Mouse (Mus musculus) embryonic facial prominence, embryonic 15.5 days (tissue): ENCODE measurements around the gene Lrrn4. TPM values are rescaled to one million over a fixed set of nuclear protein-coding genes. Genes with fewer than 3 reads are reported as not detected.

Experiments
- ATAC-seq: fragments of 200-750 bp; cut with Nextera tagmentation; 2 replicates; pipeline ENCODE4 v1.8.0; 2017; ENCODE audit warnings: low read depth, moderate TSS enrichment; ENCODE audit not compliant: insufficient number of reproducible peaks, low FRiP score, low TSS enrichment
- H3K27ac ChIP-seq: fragments of 300-500 bp; sonication (generic); replicated peaks from 2 replicates; pipeline ENCODE4 v1.5.1; 2015; ENCODE audit warnings: mild to moderate bottlenecking, inconsistent platforms
- H3K27me3 ChIP-seq: fragments of 300-500 bp; sonication (generic); 2 replicates; pipeline ENCODE4 v1.6.1; 2015; ENCODE audit warnings: inconsistent platforms
- H3K36me3 ChIP-seq: fragments of 300-500 bp; sonication (generic); 2 replicates; pipeline ENCODE4 v1.6.1; 2015; ENCODE audit warnings: mild to moderate bottlenecking, inconsistent platforms
- H3K4me1 ChIP-seq: fragments of 300-500 bp; sonication (generic); 2 replicates; pipeline ENCODE4 v1.6.1; 2015; ENCODE audit warnings: inconsistent platforms
- H3K4me2 ChIP-seq: fragments of 300-500 bp; sonication (generic); replicated peaks from 2 replicates; pipeline ENCODE4 v1.6.1; 2015; ENCODE audit warnings: mild to moderate bottlenecking, inconsistent platforms
- H3K4me3 ChIP-seq: fragments of 300-500 bp; sonication (generic); replicated peaks from 2 replicates; pipeline ENCODE4 v1.5.1; 2015; ENCODE audit warnings: mild to moderate bottlenecking, inconsistent platforms
- H3K9ac ChIP-seq: fragments of 300-500 bp; sonication (generic); 2 replicates; pipeline ENCODE4 v1.6.1; 2015; ENCODE audit warnings: inconsistent platforms
- H3K9me3 ChIP-seq: fragments of 300-500 bp; sonication (generic); replicated peaks from 2 replicates; pipeline ENCODE4 v1.6.1; 2016; ENCODE audit warnings: inconsistent platforms
- WGBS: fragments of 180-500 bp; shearing (Covaris S2); methylation state at CpG from one replicate; pipeline ENCODE4 v1.1.7; 2015; 5-methylcytosine and 5-hydroxymethylcytosine counted together
- polyA plus RNA-seq: library from polyadenylated mRNA; unstranded; fragments of >200 nt; fragmentation: Nextera tagmentation; extraction: Ambion mirVana; gene quantifications from 2 replicates; pipeline ENCODE4 v1.2.1, GENCODE M21; 2015

The Lrrn4 gene
- polyA plus RNA-seq, result 0.21 and 0.23 TPM in 2 replicates

GRCm38 (mm10) chr2:132880844-132881645, at the start of gene Lrrn4:
Lrrn4 (minus strand) TSS chr2:132880891.
- Histone ChIP-seq H3K27ac (no peak within 1 kb of the TSS), H3K9me3 (no peaks in the 10 kb centered on the region), H3K4me3 (peak within 1 kb of the TSS; percentile 50), H3K9ac (peak within 1 kb of the TSS; percentile 4; the same call in 1 of the 2 replicates), H3K36me3 (no peaks in the 10 kb centered on the region), H3K4me1 (peaks cover 11% of the 10 kb centered on the region), H3K27me3 (peaks cover 39% of the 10 kb centered on the region), H3K4me2 (peak within 1 kb of the TSS; percentile 96)
- ATAC-seq, result no peak
- WGBS, result 10% methylated on average over 12 of the region's 12 CpGs

GRCm38 (mm10) chr2:132928999-132929398, 48.3 kb upstream of the Lrrn4 start:
- 84% methylated on average over 2 of the region's 2 CpGs for WGBS
- no peak overlapping the region for H3K9ac ChIP-seq

GRCm38 (mm10) chr2:132927871-132928270, 47.2 kb upstream of the Lrrn4 start:
- no peaks in the 10 kb centered on the region for H3K9me3 ChIP-seq
- H3K36me3 ChIP-seq, result 0 out of 2 replicates have a peak, but pooled peaks cover 3% of the 10 kb centered on the region
- no peak overlapping the region for H3K4me2 ChIP-seq
- no peak overlapping the region for H3K4me3 ChIP-seq
- H3K9ac ChIP-seq, result no peak overlapping the region
- no peaks in the 10 kb centered on the region for H3K27me3 ChIP-seq
- no peaks in the 10 kb centered on the region for H3K4me1 ChIP-seq
- WGBS, result 55% methylated on average over 2 of the region's 2 CpGs
- no peak overlapping the region for H3K27ac ChIP-seq
- ATAC-seq, result no peak

More at GRCm38 (mm10) chr2:132928999-132929398, 48.3 kb upstream of the Lrrn4 start:
- Histone ChIP-seq H3K4me2 (no peak overlapping the region), H3K27ac (no peak overlapping the region), H3K4me3 (no peak overlapping the region), H3K4me1 (no peaks in the 10 kb centered on the region), H3K36me3 (0 out of 2 replicates have a peak, but pooled peaks cover 3% of the 10 kb centered on the region), H3K27me3 (no peaks in the 10 kb centered on the region), H3K9me3 (no peaks in the 10 kb centered on the region)
- ATAC-seq, result no peak

DNA sequence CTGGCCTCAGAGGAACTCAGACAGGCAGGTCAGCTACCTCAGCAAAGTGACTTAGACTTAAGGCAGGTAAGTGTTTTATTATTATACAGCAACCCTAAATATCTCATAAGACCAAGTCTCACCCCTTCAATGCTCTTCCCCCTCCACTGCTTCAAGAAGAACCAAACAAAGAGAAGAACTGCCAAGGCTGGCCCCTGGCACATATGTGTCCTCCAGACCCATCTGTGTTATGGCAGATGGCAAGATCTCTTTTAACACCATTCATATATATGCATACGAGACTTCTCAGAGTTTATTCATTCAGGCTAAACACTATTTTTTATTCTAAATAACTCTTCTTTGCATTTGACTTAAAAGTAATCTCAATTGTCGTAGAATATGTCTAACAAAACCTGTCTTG, 46.6 kb upstream of the Lrrn4 start:
- no peak for ATAC-seq
- no peak overlapping the region for H3K4me3 ChIP-seq
- H3K9ac ChIP-seq, result no peak overlapping the region
- H3K27ac ChIP-seq, result no peak overlapping the region
- H3K36me3 ChIP-seq, result no peaks in the 10 kb centered on the region
- H3K4me2 ChIP-seq, result no peak overlapping the region
- no peaks in the 10 kb centered on the region for H3K4me1 ChIP-seq
- no peaks in the 10 kb centered on the region for H3K9me3 ChIP-seq
- no peaks in the 10 kb centered on the region for H3K27me3 ChIP-seq
- WGBS, result 73% methylated on average over 2 of the region's 2 CpGs

- Histone ChIP-seq H3K4me2 (no peak overlapping the region), H3K4me1 (no peaks in the 10 kb centered on the region), H3K4me3 (no peak overlapping the region), H3K27ac (no peak overlapping the region), H3K36me3 (no peaks in the 10 kb centered on the region), H3K9me3 (no peaks in the 10 kb centered on the region), H3K9ac (no peak overlapping the region), H3K27me3 (no peaks in the 10 kb centered on the region)
- ATAC-seq, result no peak
- whole genome bisulfite sequencing, result 42% methylated on average over 8 of the region's 8 CpGs
Measured at GRCm38 (mm10) chr2:132923290-132924085, 42.8 kb upstream of the Lrrn4 start.

- ATAC-seq, result no peak
- H3K4me1 ChIP-seq, result no peaks in the 10 kb centered on the region
- H3K9me3 ChIP-seq, result no peaks in the 10 kb centered on the region
- WGBS, result 72% methylated on average over 9 of the region's 9 CpGs
- H3K36me3 ChIP-seq, result no peaks in the 10 kb centered on the region
- no peak overlapping the region for H3K9ac ChIP-seq
- no peaks in the 10 kb centered on the region for H3K27me3 ChIP-seq
- no peak overlapping the region for H3K4me2 ChIP-seq
- H3K27ac ChIP-seq, result no peak overlapping the region
- H3K4me3 ChIP-seq, result no peak overlapping the region
Measured at GRCm38 (mm10) chr2:132922076-132922873, 41.6 kb upstream of the Lrrn4 start.

DNA sequence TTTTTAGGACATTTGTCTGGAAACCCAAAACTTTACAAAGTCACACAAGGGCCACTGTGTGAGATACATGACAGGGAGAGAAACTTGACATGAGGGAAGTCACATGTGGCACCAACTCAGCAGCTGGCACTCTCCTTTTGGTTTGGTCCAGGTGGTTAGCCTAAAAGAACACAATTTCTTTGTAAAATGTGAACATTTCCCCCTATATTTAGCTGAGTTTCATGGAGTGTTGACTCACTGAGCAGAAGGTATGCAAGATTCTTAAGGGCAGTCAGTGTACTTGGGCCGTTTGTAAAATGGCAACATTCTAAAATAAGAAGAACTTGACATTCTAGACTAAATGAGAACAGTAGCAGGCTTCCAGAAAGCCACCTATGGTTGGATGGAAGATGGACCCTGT, 34.1 kb upstream of the Lrrn4 start:
- ATAC-seq, result no peak
- 82% methylated on average over 1 of the region's 1 CpGs for WGBS
- Histone ChIP-seq H3K4me3 (no peak overlapping the region), H3K9me3 (no peaks in the 10 kb centered on the region), H3K27me3 (no peaks in the 10 kb centered on the region), H3K27ac (no peak overlapping the region), H3K4me1 (no peaks in the 10 kb centered on the region), H3K4me2 (no peak overlapping the region), H3K36me3 (no peaks in the 10 kb centered on the region), H3K9ac (no peak overlapping the region)

DNA sequence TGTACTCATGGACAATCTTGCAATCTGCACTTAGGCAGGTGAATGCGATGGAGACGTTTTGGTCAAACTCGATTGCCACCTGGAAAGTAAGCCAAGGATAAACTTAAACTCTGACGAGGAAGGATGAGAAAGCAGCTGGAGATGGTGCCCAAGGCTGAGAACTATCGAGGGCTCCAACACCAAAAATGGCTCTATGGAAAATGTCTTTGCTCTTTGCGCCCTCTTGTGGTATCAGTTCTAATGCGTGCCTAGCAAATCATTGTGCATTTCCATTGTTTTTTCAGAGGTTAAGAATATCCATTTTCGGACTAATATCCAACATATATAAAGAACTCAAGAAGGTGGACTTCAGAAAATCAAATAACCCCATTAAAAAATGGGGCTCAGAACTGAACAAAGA, 26.1 kb upstream of the Lrrn4 start:
- 35% methylated on average over 8 of the region's 8 CpGs for WGBS
- Histone ChIP-seq H3K36me3 (no peaks in the 10 kb centered on the region), H3K4me2 (no peak overlapping the region), H3K4me1 (no peaks in the 10 kb centered on the region), H3K27me3 (no peaks in the 10 kb centered on the region), H3K27ac (no peak overlapping the region), H3K9ac (no peak overlapping the region), H3K9me3 (no peaks in the 10 kb centered on the region), H3K4me3 (no peak overlapping the region)
- no peak for ATAC-seq

- no peaks in the 10 kb centered on the region for H3K4me1 ChIP-seq
- no peak overlapping the region for H3K4me2 ChIP-seq
- H3K27ac ChIP-seq, result no peak overlapping the region
- H3K36me3 ChIP-seq, result no peaks in the 10 kb centered on the region
- 62% methylated on average over 2 of the region's 2 CpGs for WGBS
- H3K9ac ChIP-seq, result no peak overlapping the region
- no peaks in the 10 kb centered on the region for H3K27me3 ChIP-seq
- H3K9me3 ChIP-seq, result no peaks in the 10 kb centered on the region
- ATAC-seq, result no peak
- H3K4me3 ChIP-seq, result no peak overlapping the region
Measured at GRCm38 (mm10) chr2:132904961-132905360, 24.3 kb upstream of the Lrrn4 start.

DNA sequence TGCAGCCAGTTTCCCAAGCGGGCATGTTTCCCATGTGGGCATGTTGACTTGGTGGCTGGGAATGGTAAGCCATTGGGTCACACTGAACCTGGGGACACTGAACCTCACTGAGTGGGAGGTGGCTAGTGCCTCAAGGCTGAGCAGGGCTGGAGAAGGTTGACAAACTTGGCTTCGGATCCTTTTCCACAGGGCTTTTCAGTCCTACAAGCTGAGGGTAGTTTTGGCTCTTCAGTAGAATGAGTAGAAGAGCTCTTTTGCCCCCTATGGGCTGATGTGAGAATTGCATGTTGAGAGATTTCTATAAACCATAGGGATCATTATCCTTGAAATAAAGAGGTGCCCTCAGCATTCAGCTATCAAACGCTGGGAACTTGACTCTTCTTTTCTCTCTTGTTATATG, 22.8 kb upstream of the Lrrn4 start:
- ATAC-seq, result no peak
- H3K9ac ChIP-seq, result no peak overlapping the region
- no peaks in the 10 kb centered on the region for H3K36me3 ChIP-seq

DNA sequence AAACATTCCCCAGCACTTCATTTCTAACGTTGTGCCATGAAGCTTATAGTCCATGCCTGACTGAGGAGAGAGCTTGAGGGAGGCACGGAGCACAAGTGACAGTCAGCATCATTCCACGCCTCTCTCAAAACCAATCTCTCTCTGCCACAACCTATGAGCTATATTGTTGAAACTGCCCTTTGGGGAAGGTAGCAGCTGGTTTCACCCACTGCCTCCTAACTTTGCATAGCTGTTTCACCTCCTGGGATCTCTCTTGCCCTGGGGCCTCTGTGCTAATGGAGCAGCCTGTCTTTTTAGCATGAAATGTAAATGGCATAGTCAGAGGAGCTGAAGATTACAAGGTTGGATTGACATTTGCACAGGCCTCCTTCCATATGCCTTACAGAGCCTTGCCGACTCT, 21.4 kb upstream of the Lrrn4 start:
- Histone ChIP-seq H3K4me2 (no peak overlapping the region), H3K9ac (no peak overlapping the region), H3K27me3 (no peaks in the 10 kb centered on the region), H3K4me3 (no peak overlapping the region), H3K4me1 (no peaks in the 10 kb centered on the region), H3K27ac (no peak overlapping the region), H3K36me3 (no peaks in the 10 kb centered on the region), H3K9me3 (no peaks in the 10 kb centered on the region)
- 70% methylated on average over 4 of the region's 4 CpGs for WGBS
- no peak for ATAC-seq

More for the DNA sequence above, 22.8 kb upstream of the Lrrn4 start:
- Histone ChIP-seq H3K4me2 (no peak overlapping the region), H3K27ac (no peak overlapping the region), H3K9me3 (no peaks in the 10 kb centered on the region), H3K4me3 (no peak overlapping the region), H3K27me3 (no peaks in the 10 kb centered on the region), H3K4me1 (no peaks in the 10 kb centered on the region)
- 38% methylated on average over 3 of the region's 3 CpGs for WGBS
